Mouse (Mus musculus) heart, postnatal 0 days (tissue): ENCODE data around the gene Pwwp2b. TPM values are rescaled to one million over a fixed set of nuclear protein-coding genes. Genes with fewer than 3 reads are reported as not detected.

ENCODE experiments used
- ATAC-seq: fragments of 200-750 bp; cut with Nextera tagmentation; 2 replicates; pipeline ENCODE4 v1.8.0; 2017; ENCODE audit warnings: low read depth, moderate number of reproducible peaks, moderate library complexity; ENCODE audit not compliant: insufficient read depth
- DNase-seq: peaks from one replicate; pipeline ENCODE4 v3.0.0-alpha.2; 2016; ENCODE audit warnings: low spot score
- H3K27ac ChIP-seq: fragments of 300-500 bp; sonication (generic); 2 replicates; pipeline ENCODE4 v1.5.1; 2014; ENCODE audit warnings: low read depth, mild to moderate bottlenecking
- H3K27me3 ChIP-seq: fragments of 300-500 bp; sonication (generic); 2 replicates; pipeline ENCODE4 v1.6.1; 2014; ENCODE audit warnings: low read length, mixed read lengths; ENCODE audit not compliant: control insufficient read depth, insufficient read depth
- H3K36me3 ChIP-seq: fragments of 300-500 bp; sonication (generic); replicated peaks from 2 replicates; pipeline ENCODE4 v1.6.1; 2014; ENCODE audit warnings: low read length, mixed read lengths; ENCODE audit not compliant: control insufficient read depth, insufficient read depth
- H3K4me1 ChIP-seq: fragments of 300-500 bp; sonication (generic); 2 replicates; pipeline ENCODE4 v1.6.1; 2014; ENCODE audit warnings: antibody characterized with exemption; ENCODE audit not compliant: control insufficient read depth, insufficient read depth
- H3K4me2 ChIP-seq: fragments of 300-500 bp; sonication (generic); 2 replicates; pipeline ENCODE4 v1.6.1; 2014; ENCODE audit warnings: low read depth, mild to moderate bottlenecking, low read length, moderate library complexity
- H3K4me3 ChIP-seq: fragments of 300-500 bp; sonication (generic); 2 replicates; pipeline ENCODE4 v1.5.1; 2014; ENCODE audit warnings: low read depth, low read length
- H3K9ac ChIP-seq: fragments of 300-500 bp; sonication (generic); replicated peaks from 2 replicates; pipeline ENCODE4 v1.6.1; 2014; ENCODE audit warnings: low read depth, low read length, mixed read lengths
- H3K9me3 ChIP-seq: fragments of 300-500 bp; sonication (generic); replicated peaks from 2 replicates; pipeline ENCODE4 v1.6.1; 2016; ENCODE audit warnings: low read length; ENCODE audit not compliant: control insufficient read depth
- CTCF ChIP-seq: IDR thresholded peaks from 2 replicates; pipeline ENCODE4 v1.5.1; 2016; ENCODE audit warnings: antibody characterized with exemption, control low read depth, low read depth
- EP300 ChIP-seq: IDR thresholded peaks from 2 replicates; pipeline ENCODE4 v1.6.1; 2016; ENCODE audit warnings: antibody characterized with exemption, low read depth
- WGBS: fragments of 180-500 bp; shearing (Covaris S2); extraction: QIAGEN DNeasy Blood & Tissue Kit; methylation state at CpG from one replicate; pipeline ENCODE4 v1.1.7; 2014; 5-methylcytosine and 5-hydroxymethylcytosine counted together
- polyA plus RNA-seq: library from polyadenylated mRNA; unstranded; fragments of >200 nt; fragmentation: Nextera tagmentation; extraction: Ambion mirVana; gene quantifications from 2 replicates; pipeline ENCODE4 v1.2.1, GENCODE M21; 2015
- total RNA-seq: library from RNA; depleted of rRNA; stranded (reverse); fragments of >200 nt; gene quantifications from 2 replicates; pipeline ENCODE4 v1.2.3, GENCODE M21; 2014; ENCODE audit warnings: low replicate concordance

The Pwwp2b gene
- total and polyA plus RNA-seq, 2 experiments from 2014 or later: 7.4 to 9.4 TPM

- Histone ChIP-seq H3K9ac (peak overlapping the region; percentile 85), H3K36me3 (no peaks in the 10 kb centered on the region), H3K27me3 (no peaks in the 10 kb centered on the region), H3K4me2 (peak overlapping the region; percentile 98), H3K27ac (peak overlapping the region; percentile 91), H3K4me3 (peak overlapping the region; percentile 88), H3K4me1 (peaks cover 62% of the 10 kb centered on the region), H3K9me3 (no peaks in the 10 kb centered on the region)
- DNase-seq: no peak
- peak; percentile 15 for ATAC-seq
- TF ChIP-seq CTCF (no peak), EP300 (no peak)
- 3% methylated on average over 45 of the region's 45 CpGs for WGBS
Measured at GRCm38 (mm10) chr7:139248615-139249405, 528 bp downstream of the Pwwp2b start.

GRCm38 (mm10) chr7:139249406-139250210 is 1.3 kb downstream of the Pwwp2b start:
- Histone ChIP-seq H3K27me3 (no peaks in the 10 kb centered on the region), H3K27ac (peak overlapping the region; percentile 91), H3K9ac (peak overlapping the region; percentile 85; the same call in 1 of the 2 replicates), H3K4me2 (peak overlapping the region; percentile 98), H3K36me3 (no peaks in the 10 kb centered on the region), H3K4me1 (peaks cover 63% of the 10 kb centered on the region), H3K9me3 (no peaks in the 10 kb centered on the region), H3K4me3 (peak overlapping the region; percentile 88)
- ATAC-seq (no peak), DNase-seq (no peak)
- 30% methylated on average over 7 of the region's 7 CpGs for WGBS
- no peak for TF ChIP-seq CTCF
- TF ChIP-seq EP300: no peak

- Histone ChIP-seq H3K9ac (no peak overlapping the region), H3K36me3 (peaks cover 22% of the 10 kb centered on the region), H3K27ac (peak overlapping the region; percentile 63), H3K9me3 (no peaks in the 10 kb centered on the region), H3K27me3 (no peaks in the 10 kb centered on the region), H3K4me1 (peaks cover 59% of the 10 kb centered on the region), H3K4me3 (no peak overlapping the region), H3K4me2 (no peak overlapping the region)
- ATAC-seq (no peak; the same call in 1 of the 2 replicates), DNase-seq (no peak)
- TF ChIP-seq CTCF: no peak
- no peak for TF ChIP-seq EP300
- WGBS: 21% methylated on average over 5 of the region's 5 CpGs
Measured at GRCm38 (mm10) chr7:139251881-139252301, 3.6 kb downstream of the Pwwp2b start.

- no peaks in the 10 kb centered on the region for H3K27me3 ChIP-seq
- no peak overlapping the region for H3K4me2 ChIP-seq
- TF ChIP-seq CTCF (no peak), EP300 (no peak)
- peak overlapping the region; percentile 63; the same call in 1 of the 2 replicates for H3K27ac ChIP-seq
- H3K4me3 ChIP-seq: no peak overlapping the region
- no peaks in the 10 kb centered on the region for H3K9me3 ChIP-seq
- H3K9ac ChIP-seq: no peak overlapping the region
- peaks cover 60% of the 10 kb centered on the region for H3K4me1 ChIP-seq
- H3K36me3 ChIP-seq: peaks cover 27% of the 10 kb centered on the region
- 82% methylated on average over 7 of the region's 7 CpGs for WGBS
- ATAC-seq (no peak), DNase-seq (no peak)
Measured at GRCm38 (mm10) chr7:139252566-139252965, 4.3 kb downstream of the Pwwp2b start.

DNA sequence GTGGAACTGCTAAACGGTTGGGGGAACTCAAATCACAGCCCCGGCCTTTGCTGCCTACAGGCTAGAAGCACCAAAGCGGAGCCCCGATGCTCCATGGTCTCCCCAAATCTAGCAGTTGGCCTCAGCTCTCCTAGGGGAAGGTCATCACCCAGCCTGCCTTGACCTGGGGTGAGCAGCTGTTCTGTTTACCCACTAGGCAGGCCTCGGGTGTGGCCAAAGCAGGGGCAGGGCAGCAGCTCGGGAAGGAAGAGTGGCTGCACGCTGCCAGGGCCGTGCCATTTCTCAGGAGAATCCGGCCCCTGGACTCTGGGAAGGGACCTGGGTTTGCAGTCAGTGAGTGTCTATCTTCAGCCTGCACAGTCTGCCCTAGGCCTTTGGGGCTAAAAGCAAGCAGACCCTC is 4.7 kb downstream of the Pwwp2b start:
- H3K36me3 ChIP-seq: peaks cover 31% of the 10 kb centered on the region
- WGBS: 39% methylated on average over 9 of the region's 9 CpGs
- DNase-seq (no peak), ATAC-seq (no peak)
- peaks cover 62% of the 10 kb centered on the region for H3K4me1 ChIP-seq
- H3K4me2 ChIP-seq: no peak overlapping the region
- no peaks in the 10 kb centered on the region for H3K27me3 ChIP-seq
- 0 out of 2 replicates have a peak overlapping the region, but pooled peaks have one; percentile 19 for H3K9ac ChIP-seq
- H3K9me3 ChIP-seq: no peaks in the 10 kb centered on the region
- TF ChIP-seq CTCF: no peak
- TF ChIP-seq EP300: no peak
- no peak overlapping the region for H3K27ac ChIP-seq
- no peak overlapping the region for H3K4me3 ChIP-seq
